Mouse (Mus musculus) megakaryocyte, embryonic 14.5 days (primary cell): ENCODE measurements around the gene Sept9.

ENCODE experiments used
- FLI1 ChIP-seq: IDR thresholded peaks from 2 replicates; pipeline ENCODE4 v1.6.1; 2012; ENCODE audit warnings: low read length, inconsistent platforms, mixed read lengths
- GATA1 ChIP-seq: IDR thresholded peaks from 3 replicates; pipeline ENCODE4 v1.6.1; 2012; ENCODE audit warnings: mixed read lengths, low read length, inconsistent platforms, borderline replicate concordance

GRCm38 (mm10) chr11:117216713-117217112 is 17.3 kb downstream of the Sept9 start:
- TF ChIP-seq GATA1 (no peak), FLI1 (no peak)
